Mouse (Mus musculus): Measurements from ENCODE around the gene Pard3. TPM values are rescaled to one million over a fixed set of nuclear protein-coding genes. Genes with fewer than 3 reads are reported as not detected.

Pard3 gene
- polyA plus RNA-seq, 1 experiment, result not detected

DNA sequence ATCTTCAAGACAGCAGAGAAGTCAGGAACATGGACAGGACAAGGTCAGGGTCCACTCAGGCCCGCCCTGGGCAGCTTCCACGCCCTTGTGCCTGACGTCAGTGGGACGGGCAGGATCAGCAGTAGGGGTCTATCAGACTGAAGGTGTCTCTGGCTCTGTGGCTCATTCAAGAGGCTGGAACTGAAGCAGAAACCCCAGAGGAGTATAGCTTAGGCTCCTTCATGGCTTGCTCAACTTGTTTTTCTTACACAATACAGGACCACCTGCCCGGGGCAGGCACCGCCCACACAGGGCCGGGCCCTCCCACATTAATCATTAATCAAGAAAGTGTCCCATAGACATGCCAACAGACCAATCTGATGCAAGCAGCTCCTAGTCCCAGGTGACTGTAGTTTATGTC is 12.8 kb downstream of the Pard3 start:
- Histone ChIP-seq H3K4me1 (ENCODE audit: control insufficient read depth, insufficient read depth, low read length) (peaks cover 3% of the 10 kb centered on the region; the same call in 1 of the 2 replicates), H3K27ac (ENCODE audit: insufficient read depth, low read depth, low read length) (no peak overlapping the region), H3K4me3 (ENCODE audit: insufficient read depth, low read depth, low read length) (no peak overlapping the region)
- TF ChIP-seq POLR2A (IDR thresholded peaks at IDR 0.05; ENCODE audit: insufficient read depth, low read depth, low read length) (no peak), CTCF (IDR thresholded peaks at IDR 0.05; ENCODE audit: insufficient read depth, low read depth, low read length) (no peak)
- WGBS, result 92% methylated on average over 7 of the region's 7 CpGs

DNA sequence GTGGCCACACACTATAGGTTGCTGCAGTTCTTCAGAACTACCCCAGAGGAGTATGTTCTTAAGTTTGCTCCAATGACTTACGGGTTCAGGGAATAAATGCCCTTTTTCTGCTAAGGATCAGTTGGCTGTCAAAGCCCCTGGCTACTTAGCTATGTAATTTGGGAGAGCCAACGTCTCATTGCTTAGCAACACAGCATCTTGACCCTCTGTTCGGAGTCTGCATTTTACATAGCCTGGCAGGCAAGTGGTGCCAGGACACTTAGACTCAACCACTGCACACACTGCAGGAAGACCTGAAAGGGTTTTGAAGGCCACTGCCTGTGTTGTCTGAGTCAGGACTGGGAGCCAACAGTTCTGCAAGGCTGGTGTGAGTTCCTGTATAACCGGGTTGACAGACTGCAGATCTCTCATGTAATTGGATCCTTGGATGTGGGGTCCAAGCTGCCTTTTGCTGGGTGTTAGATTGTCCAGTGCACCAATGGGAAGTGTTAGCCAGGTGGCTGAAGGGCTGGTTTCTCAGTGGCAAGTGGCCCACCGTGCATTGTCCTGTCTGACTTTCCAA is 15.6 kb downstream of the Pard3 start:
- no peak for TF ChIP-seq CTCF (IDR thresholded peaks at IDR 0.05; ENCODE audit: insufficient read depth, low read depth, low read length)
- no peak for TF ChIP-seq POLR2A (IDR thresholded peaks at IDR 0.05; ENCODE audit: insufficient read depth, low read depth, low read length)
- Histone ChIP-seq H3K27ac (ENCODE audit: insufficient read depth, low read depth, low read length) (no peak overlapping the region), H3K4me3 (ENCODE audit: insufficient read depth, low read depth, low read length) (no peak overlapping the region), H3K4me1 (ENCODE audit: control insufficient read depth, insufficient read depth, low read length) (peaks cover 3% of the 10 kb centered on the region; the same call in 1 of the 2 replicates)
- 58% methylated on average over 5 of the region's 5 CpGs for WGBS

DNA sequence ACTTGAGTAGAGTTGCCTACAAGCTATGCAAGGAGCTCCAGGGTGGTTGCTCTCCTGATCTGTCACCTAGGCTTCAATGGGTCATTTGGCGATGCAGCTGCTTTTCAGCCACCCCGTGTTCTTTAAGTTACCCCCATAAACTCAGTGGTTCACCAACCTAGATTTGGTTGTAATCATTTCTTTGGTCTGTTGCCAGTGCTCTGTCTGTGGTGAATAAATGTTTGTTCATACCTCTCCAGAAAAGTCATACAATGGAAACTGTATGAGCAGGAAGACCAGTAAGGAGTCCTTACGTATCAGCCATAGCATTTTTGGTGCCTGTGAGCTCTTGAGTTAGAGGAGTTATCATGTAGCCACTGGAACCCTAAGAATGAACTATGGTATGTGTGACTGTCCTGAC is 17.6 kb downstream of the Pard3 start:
- TF ChIP-seq POLR2A (IDR thresholded peaks at IDR 0.05; ENCODE audit: insufficient read depth, low read depth, low read length) (no peak), CTCF (IDR thresholded peaks at IDR 0.05; ENCODE audit: insufficient read depth, low read depth, low read length) (no peak)
- H3K4me3 ChIP-seq (ENCODE audit: insufficient read depth, low read depth, low read length), result no peak overlapping the region
- peaks cover 3% of the 10 kb centered on the region; the same call in 1 of the 2 replicates for H3K4me1 ChIP-seq (ENCODE audit: control insufficient read depth, insufficient read depth, low read length)
- WGBS, result 96% methylated on average over 3 of the region's 3 CpGs
- no peak overlapping the region for H3K27ac ChIP-seq (ENCODE audit: insufficient read depth, low read depth, low read length)

DNA sequence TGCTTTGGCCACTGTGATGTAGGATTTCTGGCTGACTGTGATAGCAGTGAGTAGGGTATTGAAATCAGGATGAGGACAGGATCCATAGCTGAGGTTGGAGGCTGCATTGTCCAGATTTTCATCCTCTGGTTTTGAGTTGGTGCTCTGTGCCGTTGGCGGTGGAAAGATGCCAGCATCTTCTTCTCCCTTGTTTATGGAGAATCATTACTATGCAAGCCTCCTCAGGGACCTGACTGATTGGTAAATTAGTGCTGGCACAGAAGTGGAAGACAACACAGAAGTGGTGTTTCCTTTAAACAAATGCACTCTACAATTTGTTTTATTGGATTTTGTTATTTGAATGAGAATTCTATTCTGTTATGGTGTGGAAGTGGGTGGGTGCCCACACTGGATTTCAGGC is 18.8 kb downstream of the Pard3 start:
- 24% methylated on average over 2 of the region's 2 CpGs for whole genome bisulfite sequencing
- TF ChIP-seq CTCF (IDR thresholded peaks at IDR 0.05; ENCODE audit: insufficient read depth, low read depth, low read length), result no peak
- TF ChIP-seq POLR2A (IDR thresholded peaks at IDR 0.05; ENCODE audit: insufficient read depth, low read depth, low read length), result no peak
- no peak overlapping the region for H3K4me3 ChIP-seq (ENCODE audit: insufficient read depth, low read depth, low read length)
- H3K4me1 ChIP-seq (ENCODE audit: control insufficient read depth, insufficient read depth, low read length), result peaks cover 3% of the 10 kb centered on the region; the same call in 1 of the 2 replicates
- H3K27ac ChIP-seq (ENCODE audit: insufficient read depth, low read depth, low read length), result no peak overlapping the region

DNA sequence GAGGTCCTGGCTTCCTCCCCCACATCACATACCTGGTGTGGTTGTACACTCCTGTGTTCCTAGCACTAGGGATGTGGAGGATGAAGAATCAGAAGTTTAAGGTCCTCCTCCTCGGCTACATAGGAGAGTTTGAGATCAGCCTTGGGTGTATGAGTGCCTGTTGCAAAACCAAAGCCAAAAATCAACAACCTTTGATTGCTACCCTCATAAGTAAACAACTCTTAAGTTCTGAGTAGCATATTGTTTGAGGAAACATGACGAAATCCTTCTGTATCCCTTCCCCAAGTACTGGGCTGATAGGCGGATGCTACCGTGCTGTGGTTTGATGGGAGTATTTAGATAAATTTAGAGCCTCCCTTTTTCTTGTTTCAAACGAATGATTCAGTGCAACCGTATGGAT is 20.9 kb downstream of the Pard3 start:
- peaks cover 3% of the 10 kb centered on the region; the same call in 1 of the 2 replicates for H3K4me1 ChIP-seq (ENCODE audit: control insufficient read depth, insufficient read depth, low read length)
- no peak for TF ChIP-seq POLR2A (IDR thresholded peaks at IDR 0.05; ENCODE audit: insufficient read depth, low read depth, low read length)
- no peak for TF ChIP-seq CTCF (IDR thresholded peaks at IDR 0.05; ENCODE audit: insufficient read depth, low read depth, low read length)
- H3K4me3 ChIP-seq (ENCODE audit: insufficient read depth, low read depth, low read length), result no peak overlapping the region
- 92% methylated on average over 6 of the region's 6 CpGs for WGBS
- H3K27ac ChIP-seq (ENCODE audit: insufficient read depth, low read depth, low read length), result no peak overlapping the region

DNA sequence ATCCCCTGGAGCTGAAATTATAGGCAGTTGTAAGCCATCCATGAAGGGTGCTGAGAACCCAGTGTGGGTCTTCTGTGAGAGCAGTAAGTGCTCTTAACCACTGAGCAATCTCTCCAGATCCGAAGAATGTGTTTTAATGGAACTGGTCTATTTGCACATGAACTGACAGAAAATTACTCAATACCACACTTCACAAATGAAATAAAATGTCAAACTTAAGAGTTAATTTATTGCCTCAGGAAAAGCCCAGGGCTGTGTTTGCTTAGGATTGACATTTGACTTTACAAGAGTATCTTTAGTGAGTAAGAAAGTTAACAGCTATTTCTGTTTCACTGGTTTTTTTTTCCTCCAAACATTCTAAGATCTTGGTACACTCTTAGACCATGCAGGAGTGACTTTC is 23.7 kb downstream of the Pard3 start:
- Histone ChIP-seq H3K4me1 (ENCODE audit: control insufficient read depth, insufficient read depth, low read length) (peaks cover 3% of the 10 kb centered on the region), H3K4me3 (ENCODE audit: insufficient read depth, low read depth, low read length) (no peak overlapping the region), H3K27ac (ENCODE audit: insufficient read depth, low read depth, low read length) (no peak overlapping the region)
- TF ChIP-seq CTCF (IDR thresholded peaks at IDR 0.05; ENCODE audit: insufficient read depth, low read depth, low read length) (no peak), POLR2A (IDR thresholded peaks at IDR 0.05; ENCODE audit: insufficient read depth, low read depth, low read length) (no peak)
- 90% methylated on average over 1 of the region's 1 CpGs for WGBS

DNA sequence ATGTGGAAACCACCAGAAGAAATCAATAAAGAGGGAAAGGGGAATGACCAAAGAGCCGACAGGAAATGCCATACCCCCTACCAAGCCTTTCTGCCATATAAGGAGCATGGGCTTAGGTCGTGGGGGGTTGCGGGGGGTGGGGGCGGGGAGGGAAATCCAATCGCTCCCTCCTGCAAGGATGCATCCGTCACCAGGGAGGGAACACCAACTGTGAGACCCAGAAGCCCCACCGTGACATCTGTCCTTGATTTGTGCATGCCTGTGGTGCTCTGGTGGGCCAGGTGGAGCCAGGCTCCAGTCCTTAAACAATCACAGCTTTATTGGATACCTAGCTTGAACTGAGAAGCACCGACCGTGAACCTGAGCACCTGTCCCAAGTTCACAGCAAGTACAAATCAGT is 24.7 kb downstream of the Pard3 start:
- WGBS, result 57% methylated on average over 9 of the region's 9 CpGs
- no peak overlapping the region for H3K4me3 ChIP-seq (ENCODE audit: insufficient read depth, low read depth, low read length)
- no peak overlapping the region for H3K27ac ChIP-seq (ENCODE audit: insufficient read depth, low read depth, low read length)
- no peak for TF ChIP-seq POLR2A (IDR thresholded peaks at IDR 0.05; ENCODE audit: insufficient read depth, low read depth, low read length)
- TF ChIP-seq CTCF (IDR thresholded peaks at IDR 0.05; ENCODE audit: insufficient read depth, low read depth, low read length), result no peak
- H3K4me1 ChIP-seq (ENCODE audit: control insufficient read depth, insufficient read depth, low read length), result peaks cover 8% of the 10 kb centered on the region

DNA sequence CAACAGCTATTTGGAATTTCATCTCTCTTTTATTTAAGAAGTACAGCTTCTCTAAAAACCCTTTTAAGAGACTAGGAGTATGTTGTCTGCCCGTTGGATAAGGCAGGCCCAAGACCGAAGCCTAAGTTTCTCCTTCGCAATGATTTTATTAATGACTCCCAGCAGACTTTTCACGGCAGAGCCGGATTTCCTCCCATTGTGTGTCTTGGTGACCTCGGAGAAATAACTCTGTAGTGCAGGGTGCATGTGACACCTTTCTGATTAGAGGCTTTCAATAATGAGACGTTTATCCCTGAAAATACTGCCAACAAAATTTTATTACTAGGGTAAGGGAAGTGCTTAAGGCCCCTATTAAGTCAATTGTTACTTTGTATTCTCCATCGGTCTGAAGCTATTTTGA is 25.3 kb downstream of the Pard3 start:
- no peak overlapping the region for H3K4me3 ChIP-seq (ENCODE audit: insufficient read depth, low read depth, low read length)
- no peak for TF ChIP-seq POLR2A (IDR thresholded peaks at IDR 0.05; ENCODE audit: insufficient read depth, low read depth, low read length)
- no peak for TF ChIP-seq CTCF (IDR thresholded peaks at IDR 0.05; ENCODE audit: insufficient read depth, low read depth, low read length)
- H3K4me1 ChIP-seq (ENCODE audit: control insufficient read depth, insufficient read depth, low read length), result peaks cover 8% of the 10 kb centered on the region
- H3K27ac ChIP-seq (ENCODE audit: insufficient read depth, low read depth, low read length), result no peak overlapping the region
- WGBS, result 63% methylated on average over 8 of the region's 8 CpGs

DNA sequence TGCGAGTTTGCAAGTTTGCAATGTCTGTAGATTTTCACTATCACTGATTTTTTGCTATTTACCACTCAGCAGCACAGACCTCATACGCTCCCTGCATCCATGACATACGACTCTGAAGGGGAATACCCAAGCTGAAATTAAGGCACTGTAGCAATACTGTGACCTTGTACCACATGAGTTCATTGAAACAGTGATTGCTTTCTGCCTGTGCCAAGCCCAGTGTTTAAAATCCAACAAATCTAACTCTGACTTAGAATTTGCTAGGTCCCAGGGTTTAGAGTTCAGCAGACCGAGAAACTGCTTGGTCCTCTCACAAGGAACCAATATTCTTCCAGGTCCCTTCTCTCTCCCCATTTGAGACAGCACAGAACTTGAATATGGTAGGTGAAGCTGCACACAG is 26.7 kb downstream of the Pard3 start:
- WGBS, result 91% methylated on average over 4 of the region's 4 CpGs
- Histone ChIP-seq H3K4me1 (ENCODE audit: control insufficient read depth, insufficient read depth, low read length) (peaks cover 8% of the 10 kb centered on the region), H3K4me3 (ENCODE audit: insufficient read depth, low read depth, low read length) (no peak overlapping the region), H3K27ac (ENCODE audit: insufficient read depth, low read depth, low read length) (no peak overlapping the region)
- TF ChIP-seq CTCF (IDR thresholded peaks at IDR 0.05; ENCODE audit: insufficient read depth, low read depth, low read length) (no peak), POLR2A (IDR thresholded peaks at IDR 0.05; ENCODE audit: insufficient read depth, low read depth, low read length) (no peak)

DNA sequence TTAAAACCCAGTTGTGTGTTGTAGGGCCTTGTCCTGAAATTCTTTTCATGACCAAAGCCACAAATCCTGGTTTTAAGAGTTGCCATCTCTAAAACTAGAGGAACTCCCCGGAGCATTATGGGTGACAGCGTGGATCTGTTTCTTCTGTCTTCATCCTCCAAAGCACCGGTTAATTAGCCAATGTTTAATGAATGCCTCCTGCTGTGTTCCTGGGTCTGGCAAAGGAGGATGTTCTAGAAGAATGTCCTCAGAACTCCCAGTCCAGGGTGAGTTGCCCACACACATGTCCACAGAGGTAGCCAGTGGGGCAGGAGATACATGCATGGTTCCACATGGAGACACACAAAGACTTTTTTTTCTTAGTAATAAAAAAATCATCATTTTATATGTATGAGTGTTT is 28.2 kb downstream of the Pard3 start:
- H3K4me3 ChIP-seq (ENCODE audit: insufficient read depth, low read depth, low read length), result no peak overlapping the region
- peaks cover 8% of the 10 kb centered on the region for H3K4me1 ChIP-seq (ENCODE audit: control insufficient read depth, insufficient read depth, low read length)
- 57% methylated on average over 3 of the region's 3 CpGs for WGBS
- TF ChIP-seq CTCF (IDR thresholded peaks at IDR 0.05; ENCODE audit: insufficient read depth, low read depth, low read length), result no peak
- TF ChIP-seq POLR2A (IDR thresholded peaks at IDR 0.05; ENCODE audit: insufficient read depth, low read depth, low read length), result no peak
- no peak overlapping the region for H3K27ac ChIP-seq (ENCODE audit: insufficient read depth, low read depth, low read length)
